Mouse (Mus musculus): ENCODE data around the gene U90926. TPM values are rescaled to one million over a fixed set of nuclear protein-coding genes. Genes with fewer than 3 reads are reported as not detected.
"Not testable (repeated sequence)": the region's sequence is repeated elsewhere in the genome, so short reads cannot be mapped to it uniquely, and the experiment has no call there.

Gene U90926
- polyA plus RNA-seq, 1 experiment from 2014 or later: not detected

- H3K9me3 ChIP-seq: no peaks in the 10 kb centered on the region
- no peak overlapping the region for H3K27ac ChIP-seq
- WGBS: 95% methylated on average over 6 of the region's 6 CpGs
- H3K4me1 ChIP-seq (replicated peaks): no peaks in the 10 kb centered on the region
- no peaks in the 10 kb centered on the region for H3K27me3 ChIP-seq
- H3K9ac ChIP-seq: no peak overlapping the region
- no peak overlapping the region for H3K4me3 ChIP-seq
- peaks cover 49% of the 10 kb centered on the region for H3K36me3 ChIP-seq
- ATAC-seq (ENCODE audit: low FRiP score): no peak
- H3K4me2 ChIP-seq: no peak overlapping the region
Observed at GRCm38 (mm10) chr5:92206121-92206520, 9.1 kb downstream of the U90926 start.

- 88% methylated on average over 5 of the region's 5 CpGs for WGBS
Observed at GRCm38 (mm10) chr5:92205706-92206105, 9.5 kb downstream of the U90926 start.

GRCm38 (mm10) chr5:92205184-92205583 is 10.0 kb downstream of the U90926 start:
- H3K9ac ChIP-seq: no peak overlapping the region
- 93% methylated on average over 7 of the region's 7 CpGs for WGBS
- H3K4me2 ChIP-seq: no peak overlapping the region
- H3K27me3 ChIP-seq: no peaks in the 10 kb centered on the region
- ATAC-seq (ENCODE audit: low FRiP score): no peak
- H3K9me3 ChIP-seq: no peaks in the 10 kb centered on the region
- H3K4me1 ChIP-seq (replicated peaks): no peaks in the 10 kb centered on the region
- H3K4me3 ChIP-seq: no peak overlapping the region
- no peak overlapping the region for H3K27ac ChIP-seq
- peaks cover 58% of the 10 kb centered on the region for H3K36me3 ChIP-seq

More at GRCm38 (mm10) chr5:92205706-92206105, 9.5 kb downstream of the U90926 start:
- Histone ChIP-seq H3K9me3 (no peaks in the 10 kb centered on the region), H3K4me1 (replicated peaks) (no peaks in the 10 kb centered on the region), H3K36me3 (peaks cover 54% of the 10 kb centered on the region), H3K27me3 (no peaks in the 10 kb centered on the region), H3K9ac (no peak overlapping the region), H3K27ac (no peak overlapping the region), H3K4me3 (no peak overlapping the region), H3K4me2 (no peak overlapping the region)
- ATAC-seq (ENCODE audit: low FRiP score): no peak

GRCm38 (mm10) chr5:92204162-92205036 is 10.8 kb downstream of the U90926 start:
- Histone ChIP-seq H3K27ac (no peak overlapping the region), H3K27me3 (no peaks in the 10 kb centered on the region), H3K4me2 (no peak overlapping the region), H3K4me1 (replicated peaks) (no peaks in the 10 kb centered on the region), H3K4me3 (no peak overlapping the region), H3K9me3 (no peaks in the 10 kb centered on the region), H3K9ac (no peak overlapping the region), H3K36me3 (peaks cover 65% of the 10 kb centered on the region)
- no peak for ATAC-seq (ENCODE audit: low FRiP score)
- 93% methylated on average over 6 of the region's 6 CpGs for WGBS

GRCm38 (mm10) chr5:92198266-92198665 is 16.9 kb downstream of the U90926 start:
- peaks cover 71% of the 10 kb centered on the region for H3K36me3 ChIP-seq
- H3K9me3 ChIP-seq: no peaks in the 10 kb centered on the region
- H3K9ac ChIP-seq: no peak overlapping the region
- WGBS: 84% methylated on average over 8 of the region's 8 CpGs
- no peak overlapping the region for H3K4me2 ChIP-seq
- ATAC-seq (ENCODE audit: low FRiP score): no peak
- peak overlapping the region; percentile 87 for H3K27ac ChIP-seq
- no peak overlapping the region for H3K4me3 ChIP-seq
- no peaks in the 10 kb centered on the region for H3K27me3 ChIP-seq
- H3K4me1 ChIP-seq (replicated peaks): peaks cover 18% of the 10 kb centered on the region

GRCm38 (mm10) chr5:92196895-92197811 is 18.1 kb downstream of the U90926 start:
- H3K4me3 ChIP-seq: no peak overlapping the region
- no peaks in the 10 kb centered on the region for H3K27me3 ChIP-seq
- H3K9ac ChIP-seq: peak overlapping the region; percentile 53; the same call in 1 of the 2 replicates
- H3K9me3 ChIP-seq: no peaks in the 10 kb centered on the region
- H3K4me2 ChIP-seq: no peak overlapping the region
- peak; percentile 85 for ATAC-seq (ENCODE audit: low FRiP score)
- peaks cover 18% of the 10 kb centered on the region for H3K4me1 ChIP-seq (replicated peaks)
- 64% methylated on average over 15 of the region's 15 CpGs for WGBS
- peak overlapping the region; percentile 87 for H3K27ac ChIP-seq
- peaks cover 76% of the 10 kb centered on the region for H3K36me3 ChIP-seq

- H3K4me3 ChIP-seq; H3K4me2 ChIP-seq; H3K27ac ChIP-seq; H3K27me3 ChIP-seq; H3K9ac ChIP-seq; H3K9me3 ChIP-seq; ATAC-seq (ENCODE audit: low FRiP score): not testable (repeated sequence)
- peaks cover 69% of the 10 kb centered on the region for H3K36me3 ChIP-seq
- WGBS: 59% methylated on average over 2 of the region's 2 CpGs
- H3K4me1 ChIP-seq (replicated peaks): peaks cover 18% of the 10 kb centered on the region
Observed at GRCm38 (mm10) chr5:92195716-92196115, 19.5 kb downstream of the U90926 start.

- no peaks in the 10 kb centered on the region for H3K4me1 ChIP-seq (replicated peaks)
- H3K4me2 ChIP-seq: no peak overlapping the region
- no peak overlapping the region for H3K27ac ChIP-seq
- WGBS: 99% methylated on average over 7 of the region's 7 CpGs
- H3K27me3 ChIP-seq: no peaks in the 10 kb centered on the region
- H3K9me3 ChIP-seq: peaks cover 5% of the 10 kb centered on the region; the same call in 1 of the 2 replicates
- ATAC-seq (ENCODE audit: low FRiP score): no peak
- no peak overlapping the region for H3K4me3 ChIP-seq
- H3K36me3 ChIP-seq: peaks cover 74% of the 10 kb centered on the region
- no peak overlapping the region for H3K9ac ChIP-seq
Observed at GRCm38 (mm10) chr5:92188881-92189483, 26.2 kb downstream of the U90926 start.

GRCm38 (mm10) chr5:92183071-92183830 is 32.0 kb downstream of the U90926 start:
- H3K36me3 ChIP-seq: peaks cover 73% of the 10 kb centered on the region
- 91% methylated on average over 8 of the region's 8 CpGs for WGBS

GRCm38 (mm10) chr5:92165976-92166375 is 49.2 kb downstream of the U90926 start:
- Histone ChIP-seq H3K4me1 (replicated peaks) (no peaks in the 10 kb centered on the region), H3K36me3 (peaks cover 37% of the 10 kb centered on the region), H3K9me3 (no peaks in the 10 kb centered on the region), H3K9ac (no peak overlapping the region), H3K4me2 (no peak overlapping the region), H3K27ac (no peak overlapping the region), H3K27me3 (no peaks in the 10 kb centered on the region), H3K4me3 (no peak overlapping the region)
- 91% methylated on average over 6 of the region's 6 CpGs for WGBS
- ATAC-seq (ENCODE audit: low FRiP score): no peak

More at GRCm38 (mm10) chr5:92183071-92183830, 32.0 kb downstream of the U90926 start:
- Histone ChIP-seq H3K9me3 (no peaks in the 10 kb centered on the region), H3K27ac (no peak overlapping the region), H3K4me2 (no peak overlapping the region), H3K9ac (no peak overlapping the region), H3K4me1 (replicated peaks) (no peaks in the 10 kb centered on the region), H3K4me3 (no peak overlapping the region), H3K27me3 (no peaks in the 10 kb centered on the region)
- no peak for ATAC-seq (ENCODE audit: low FRiP score)

Data from hindbrain, embryonic 13.5 days (tissue).